In genomic region chr1:181310712-181311111, GRCm38 (mm10) we compare ENCODE assay signal across 32 mouse cellular contexts. TPM values are rescaled to one million over a fixed set of nuclear protein-coding genes. Genes with fewer than 3 reads are reported as not detected.
DNase-seq lines count a peak whose midpoint lies in the region; ATAC-seq and TF ChIP-seq lines count a peak whose summit lies in the region.
"Had no signal": no experiment of that assay in that cellular context is flagged by ENCODE, and none has a peak within 500 bp of the region (broad histone marks: within the 10 kb centered on the region; RNA-seq: fewer than 3 reads in every experiment).

No protein-coding gene starts in this region.

- WGBS in liver, embryonic 12.5 days (ENCODE audit: insufficient replicate concordance), result 54% methylated on average over 5 of the region's 5 CpGs
- 59% methylated on average over 5 of the region's 5 CpGs for WGBS in liver, postnatal 0 days (ENCODE audit: insufficient replicate concordance)

- no peak overlapping the region for H3K9ac ChIP-seq in liver, embryonic 12.5 days
- no peak overlapping the region for H3K9ac ChIP-seq in liver, postnatal 0 days (replicated peaks)
- H3K9ac ChIP-seq: embryonic facial prominence, embryonic 13.5 days; hindbrain, embryonic 15.5 days; limb, embryonic 15.5 days; lung, embryonic 15.5 days; neural tube, embryonic 15.5 days; stomach, embryonic 15.5 days had no signal

- peak; percentile 81 for DNase-seq in 416B (ENCODE audit: low read depth)
- DNase-seq in G1E (ENCODE audit: low spot score), result no peak
- no peak for DNase-seq in liver, postnatal 0 days
- DNase-seq in urinary bladder, postnatal 36 days (ENCODE audit: low spot score in 2 of 2), result no peak
- DNase-seq in B cell, adult 2 months, result no peak
- DNase-seq in right cerebral cortex, postnatal 4 days, result no peak
- DNase-seq: adrenal gland, postnatal 14 days; cerebellum, adult 18-20 months; cerebellum, postnatal 10 days; heart, postnatal 36 days; kidney, adult 2 months; kidney, postnatal 4 days; left cerebral cortex, postnatal 4 days; lung, postnatal 36 days; midbrain, embryonic 14.5 days; retina, postnatal 1 day; right cerebral cortex, postnatal 14 days; thymus, postnatal 25 days had no signal

- no peak overlapping the region for H3K27ac ChIP-seq in liver, embryonic 12.5 days
- peak overlapping the region; percentile 22; the same call in 1 of the 2 replicates for H3K27ac ChIP-seq in liver, postnatal 0 days (ENCODE audit: low read depth)
- H3K27ac ChIP-seq: embryonic facial prominence, embryonic 13.5 days; hindbrain, embryonic 15.5 days; kidney, postnatal 0 days; limb, embryonic 15.5 days; lung, embryonic 15.5 days; neural tube, embryonic 15.5 days; stomach, embryonic 15.5 days had no signal

- no peaks in the 10 kb centered on the region for H3K36me3 ChIP-seq in G1E (replicated peaks)
- no peaks in the 10 kb centered on the region for H3K36me3 ChIP-seq in liver, embryonic 12.5 days
- no peaks in the 10 kb centered on the region for H3K36me3 ChIP-seq in liver, postnatal 0 days (replicated peaks; ENCODE audit: insufficient read depth, low read length)
- H3K36me3 ChIP-seq: embryonic facial prominence, embryonic 13.5 days; hindbrain, embryonic 15.5 days; limb, embryonic 15.5 days; lung, embryonic 15.5 days; neural tube, embryonic 15.5 days; stomach, embryonic 15.5 days had no signal

- ATAC-seq in G1E (ENCODE audit: extremely low read depth, insufficient number of reproducible peaks, low FRiP score, poor library complexity, severe bottlenecking), result peak; percentile 85
- ATAC-seq in liver, embryonic 12.5 days, result peak; percentile 85
- peak; percentile 76 for ATAC-seq in liver, postnatal 0 days
- ATAC-seq: forebrain, embryonic 16.5 days; inflammation-experienced regulatory T-cells, adult 6 months had no signal

- H3K27me3 ChIP-seq in G1E (ENCODE audit: insufficient read depth, low read length), result peaks cover 11% of the 10 kb centered on the region
- H3K27me3 ChIP-seq in liver, embryonic 12.5 days (replicated peaks), result peaks cover 16% of the 10 kb centered on the region; the same call in 1 of the 2 replicates
- no peaks in the 10 kb centered on the region for H3K27me3 ChIP-seq in liver, postnatal 0 days (ENCODE audit: insufficient read depth, low read length)
- H3K27me3 ChIP-seq: embryonic facial prominence, embryonic 13.5 days; hindbrain, embryonic 15.5 days; limb, embryonic 15.5 days; lung, embryonic 15.5 days; neural tube, embryonic 15.5 days; stomach, embryonic 15.5 days had no signal

- TF ChIP-seq EP300 in liver, postnatal 0 days (IDR thresholded peaks at IDR 0.05; ENCODE audit: low read depth), result peak; percentile 68

- no peak overlapping the region for H3K4me3 ChIP-seq in G1E (ENCODE audit: low read depth, low read length)
- no peak overlapping the region for H3K4me3 ChIP-seq in liver, embryonic 12.5 days
- H3K4me3 ChIP-seq in liver, postnatal 0 days (ENCODE audit: low read depth, low read length), result no peak overlapping the region
- H3K4me3 ChIP-seq: embryonic facial prominence, embryonic 13.5 days; erythroblast, embryonic 14.5 days; hindbrain, embryonic 15.5 days; limb, embryonic 15.5 days; lung, embryonic 15.5 days; neural tube, embryonic 15.5 days; stomach, embryonic 15.5 days had no signal

- no peak overlapping the region for H3K4me2 ChIP-seq in liver, embryonic 12.5 days
- H3K4me2 ChIP-seq in liver, postnatal 0 days (ENCODE audit: low read depth, low read length), result no peak overlapping the region
- H3K4me2 ChIP-seq: embryonic facial prominence, embryonic 13.5 days; hindbrain, embryonic 15.5 days; limb, embryonic 15.5 days; lung, embryonic 15.5 days; neural tube, embryonic 15.5 days; stomach, embryonic 15.5 days had no signal

- peaks cover 15% of the 10 kb centered on the region for H3K9me3 ChIP-seq in G1E (replicated peaks)
- H3K9me3 ChIP-seq in liver, embryonic 12.5 days (replicated peaks), result no peaks in the 10 kb centered on the region; the same call in none of the 2 replicates
- no peaks in the 10 kb centered on the region for H3K9me3 ChIP-seq in liver, postnatal 0 days (ENCODE audit: low read length)
- H3K9me3 ChIP-seq: embryonic facial prominence, embryonic 13.5 days; hindbrain, embryonic 15.5 days; limb, embryonic 15.5 days; lung, embryonic 15.5 days; neural tube, embryonic 15.5 days; stomach, embryonic 15.5 days had no signal

- TF ChIP-seq CTCF in G1E (IDR thresholded peaks at IDR 0.05; ENCODE audit: low read depth, low read length), result no peak
- no peak for TF ChIP-seq CTCF in liver, postnatal 0 days (IDR thresholded peaks at IDR 0.05; ENCODE audit: low read depth)

- peaks cover 30% of the 10 kb centered on the region for H3K4me1 ChIP-seq in G1E (ENCODE audit: insufficient read depth, low read depth, low read length)
- peaks cover 24% of the 10 kb centered on the region for H3K4me1 ChIP-seq in liver, embryonic 12.5 days
- H3K4me1 ChIP-seq in liver, postnatal 0 days (ENCODE audit: insufficient read depth), result peaks cover 12% of the 10 kb centered on the region
- H3K4me1 ChIP-seq: hindbrain, embryonic 15.5 days; limb, embryonic 15.5 days; lung, embryonic 15.5 days; neural tube, embryonic 15.5 days; stomach, embryonic 15.5 days had no signal

RNA-seq across cellular contexts. Expression of gene Cnih3, which starts 41.7 kb away (rescaled TPM):
- total RNA-seq in G1E (2014; fragmentation: Nextera tagmentation), result not detected in 2 replicates
- 0.11 TPM in 1 of 2 replicates, not detected in the other for total RNA-seq in G1E (2017)
- not detected in 2 replicates for polyA plus RNA-seq in G1E (2012)
- 0.05 TPM in 2 replicates for polyA plus RNA-seq in liver, embryonic 12.5 days (2016; fragmentation: Nextera tagmentation; extraction: Ambion mirVana)
- polyA plus RNA-seq in liver, postnatal 0 days (2015; fragmentation: Nextera tagmentation; extraction: Ambion mirVana), result not detected in 2 replicates
- total RNA-seq: adrenal gland, postnatal 14 days; gastrocnemius, adult 8-10 months; heart, postnatal 36 days; megakaryocyte-erythroid progenitor cell, adult 5-6 weeks had no signal
- polyA plus RNA-seq: erythroblast, embryonic 14.5 days; heart, embryonic 16.5 days; inflammation-experienced regulatory T-cells, adult 6 months; kidney, adult 2 months had no signal
